15 mouse cellular contexts compared by ENCODE assay signal in the genomic region with DNA sequence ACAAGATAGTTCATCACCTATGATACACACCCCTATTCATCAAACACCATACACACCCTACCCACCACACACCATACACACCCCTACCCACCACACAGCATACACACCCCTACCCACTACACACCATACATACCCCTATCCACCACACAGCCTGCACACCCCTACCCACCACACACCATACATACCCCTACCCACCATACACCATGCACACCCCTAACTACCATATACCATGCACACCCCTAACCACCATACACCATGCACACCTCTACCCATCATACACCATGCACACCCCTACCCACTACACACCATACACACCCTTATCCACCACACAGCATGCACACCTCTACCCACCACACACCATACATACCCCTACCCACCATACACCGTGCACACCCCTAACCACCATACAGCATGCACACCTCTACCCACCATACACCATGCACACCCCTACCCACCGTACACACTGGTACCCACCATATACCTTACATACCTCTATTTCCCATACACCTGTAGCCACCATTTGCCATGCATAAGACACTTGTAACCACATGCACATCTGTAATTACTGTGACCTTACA. TPM values are rescaled to one million over a fixed set of nuclear protein-coding genes. Genes with fewer than 3 reads are reported as not detected.
A peak's percentile ranks its signal among the peaks of the same experiment; 100 is the strongest.
DNase-seq lines count a peak whose midpoint lies in the region; ATAC-seq lines count a peak whose summit lies in the region.
"Had no signal": no experiment of that assay in that cellular context is flagged by ENCODE, and none has a peak within 500 bp of the region (broad histone marks: within the 10 kb centered on the region; RNA-seq: fewer than 3 reads in every experiment).

No protein-coding gene starts in this region.

- no peak for DNase-seq in embryonic facial prominence, embryonic 11.5 days (ENCODE audit: low spot score)
- DNase-seq in embryonic facial prominence, embryonic 10.5 days (ENCODE audit: low spot score), result no peak
- no peak for DNase-seq in kidney, adult 8-10 months
- DNase-seq in midbrain, embryonic 14.5 days, result no peak
- no peak for DNase-seq in ovary, postnatal 10 days (ENCODE audit: low spot score)
- DNase-seq in gastrocnemius, postnatal 14 days, result no peak
- DNase-seq: cerebellum, adult 9-10 months; kidney, postnatal 25 days; thymus, postnatal 25 days had no signal

- no peaks in the 10 kb centered on the region for H3K27me3 ChIP-seq in embryonic facial prominence, embryonic 11.5 days (ENCODE audit: control insufficient read depth, insufficient read depth, low read length)
- H3K27me3 ChIP-seq in embryonic facial prominence, embryonic 10.5 days (replicated peaks; ENCODE audit: low read depth, poor library complexity, severe bottlenecking), result no peaks in the 10 kb centered on the region
- no peaks in the 10 kb centered on the region for H3K27me3 ChIP-seq in kidney, embryonic 16.5 days (ENCODE audit: insufficient read depth, low read length)
- no peaks in the 10 kb centered on the region for H3K27me3 ChIP-seq in embryonic facial prominence, embryonic 12.5 days
- no peaks in the 10 kb centered on the region for H3K27me3 ChIP-seq in midbrain, embryonic 14.5 days (ENCODE audit: control insufficient read depth, insufficient read depth, low read length)
- H3K27me3 ChIP-seq: liver, embryonic 15.5 days had no signal

- H3K36me3 ChIP-seq in embryonic facial prominence, embryonic 11.5 days (replicated peaks; ENCODE audit: control insufficient read depth, insufficient read depth, low read depth, low read length), result no peaks in the 10 kb centered on the region
- H3K36me3 ChIP-seq in embryonic facial prominence, embryonic 10.5 days (replicated peaks), result no peaks in the 10 kb centered on the region
- no peaks in the 10 kb centered on the region for H3K36me3 ChIP-seq in kidney, embryonic 16.5 days (ENCODE audit: insufficient read depth, low read length)
- H3K36me3 ChIP-seq in embryonic facial prominence, embryonic 12.5 days, result no peaks in the 10 kb centered on the region
- H3K36me3 ChIP-seq in midbrain, embryonic 14.5 days (ENCODE audit: control insufficient read depth, insufficient read depth, low read length), result no peaks in the 10 kb centered on the region
- H3K36me3 ChIP-seq: liver, embryonic 15.5 days had no signal

- ATAC-seq in embryonic facial prominence, embryonic 11.5 days (replicated peaks; ENCODE audit: insufficient number of reproducible peaks, low FRiP score, low TSS enrichment, low read depth), result peak; percentile 55; the same call in 1 of the 2 replicates
- ATAC-seq in kidney, embryonic 16.5 days (ENCODE audit: low FRiP score, low TSS enrichment), result peak; percentile 69; the same call in 1 of the 2 replicates
- ATAC-seq in embryonic facial prominence, embryonic 12.5 days (ENCODE audit: insufficient number of reproducible peaks, insufficient read depth, low FRiP score, low TSS enrichment), result peak; percentile 58; the same call in 1 of the 2 replicates
- 0 out of 2 replicates have a peak, but pooled peaks have one; percentile 32 for ATAC-seq in midbrain, embryonic 14.5 days (ENCODE audit: low FRiP score, low TSS enrichment)
- ATAC-seq: intestine, postnatal 0 days; Patski had no signal

- intact Hi-C loops in gastrocnemius, postnatal 14 days (cut with DNase I; ENCODE audit: low total_unique reads), result no loop called here

- H3K9ac ChIP-seq in embryonic facial prominence, embryonic 11.5 days (replicated peaks; ENCODE audit: low read length), result no peak overlapping the region
- no peak overlapping the region for H3K9ac ChIP-seq in kidney, embryonic 16.5 days (replicated peaks; ENCODE audit: low read length)
- no peak overlapping the region for H3K9ac ChIP-seq in embryonic facial prominence, embryonic 12.5 days
- no peak overlapping the region for H3K9ac ChIP-seq in midbrain, embryonic 14.5 days (replicated peaks; ENCODE audit: low read length)
- H3K9ac ChIP-seq: liver, embryonic 15.5 days had no signal

- no peak overlapping the region for H3K27ac ChIP-seq in embryonic facial prominence, embryonic 11.5 days (replicated peaks; ENCODE audit: low read depth, low read length)
- no peak overlapping the region for H3K27ac ChIP-seq in embryonic facial prominence, embryonic 10.5 days (replicated peaks)
- no peak overlapping the region for H3K27ac ChIP-seq in kidney, embryonic 16.5 days (ENCODE audit: low read length)
- H3K27ac ChIP-seq in embryonic facial prominence, embryonic 12.5 days, result no peak overlapping the region
- H3K27ac ChIP-seq in midbrain, embryonic 14.5 days (replicated peaks; ENCODE audit: low read depth, low read length), result no peak overlapping the region
- H3K27ac ChIP-seq: liver, embryonic 15.5 days had no signal

- H3K4me3 ChIP-seq in embryonic facial prominence, embryonic 11.5 days (ENCODE audit: low read depth, low read length), result no peak overlapping the region
- H3K4me3 ChIP-seq in embryonic facial prominence, embryonic 10.5 days, result no peak overlapping the region
- H3K4me3 ChIP-seq in kidney, embryonic 16.5 days (ENCODE audit: low read length), result no peak overlapping the region
- no peak overlapping the region for H3K4me3 ChIP-seq in embryonic facial prominence, embryonic 12.5 days
- H3K4me3 ChIP-seq in midbrain, embryonic 14.5 days (replicated peaks; ENCODE audit: low read depth, low read length), result no peak overlapping the region
- H3K4me3 ChIP-seq: liver, embryonic 15.5 days; myocyte had no signal

- WGBS in embryonic facial prominence, embryonic 11.5 days, result 98% methylated on average over 2 of the region's 2 CpGs
- 96% methylated on average over 2 of the region's 2 CpGs for WGBS in embryonic facial prominence, embryonic 10.5 days
- 94% methylated on average over 2 of the region's 2 CpGs for WGBS in kidney, embryonic 16.5 days
- 95% methylated on average over 2 of the region's 2 CpGs for WGBS in embryonic facial prominence, embryonic 12.5 days
- 95% methylated on average over 2 of the region's 2 CpGs for WGBS in midbrain, embryonic 14.5 days

- no peaks in the 10 kb centered on the region for H3K4me1 ChIP-seq in embryonic facial prominence, embryonic 11.5 days (ENCODE audit: control insufficient read depth, insufficient read depth, low read length)
- no peaks in the 10 kb centered on the region for H3K4me1 ChIP-seq in embryonic facial prominence, embryonic 10.5 days
- H3K4me1 ChIP-seq in kidney, embryonic 16.5 days (ENCODE audit: insufficient read depth, low read length), result no peaks in the 10 kb centered on the region
- no peaks in the 10 kb centered on the region for H3K4me1 ChIP-seq in embryonic facial prominence, embryonic 12.5 days
- no peaks in the 10 kb centered on the region for H3K4me1 ChIP-seq in midbrain, embryonic 14.5 days (ENCODE audit: control insufficient read depth, insufficient read depth, low read length)
- H3K4me1 ChIP-seq: liver, embryonic 15.5 days had no signal

- H3K4me2 ChIP-seq in embryonic facial prominence, embryonic 11.5 days (ENCODE audit: low read depth, low read length), result no peak overlapping the region
- no peak overlapping the region for H3K4me2 ChIP-seq in kidney, embryonic 16.5 days (replicated peaks; ENCODE audit: low read depth, low read length)
- no peak overlapping the region for H3K4me2 ChIP-seq in embryonic facial prominence, embryonic 12.5 days (replicated peaks)
- H3K4me2 ChIP-seq in midbrain, embryonic 14.5 days (ENCODE audit: low read length), result no peak overlapping the region
- H3K4me2 ChIP-seq: liver, embryonic 15.5 days had no signal

- no peaks in the 10 kb centered on the region for H3K9me3 ChIP-seq in embryonic facial prominence, embryonic 11.5 days (replicated peaks; ENCODE audit: control insufficient read depth, low read length)
- H3K9me3 ChIP-seq in embryonic facial prominence, embryonic 10.5 days, result no peaks in the 10 kb centered on the region
- no peaks in the 10 kb centered on the region for H3K9me3 ChIP-seq in kidney, embryonic 16.5 days (ENCODE audit: low read length)
- H3K9me3 ChIP-seq in embryonic facial prominence, embryonic 12.5 days, result no peaks in the 10 kb centered on the region
- no peaks in the 10 kb centered on the region for H3K9me3 ChIP-seq in midbrain, embryonic 14.5 days (ENCODE audit: control insufficient read depth, low read length)
- H3K9me3 ChIP-seq: liver, embryonic 15.5 days had no signal

RNA-seq across cellular contexts. Expression of a gene that starts 24.6 kb away (rescaled TPM):
- 158 and 171 TPM in 2 replicates for polyA plus RNA-seq in embryonic facial prominence, embryonic 11.5 days (2014; fragmentation: Nextera tagmentation; extraction: Ambion mirVana)
- polyA plus RNA-seq in embryonic facial prominence, embryonic 10.5 days (2016; fragmentation: Nextera tagmentation; extraction: Ambion mirVana), result 142 and 149 TPM in 2 replicates
- 162 and 182 TPM in 2 replicates for polyA plus RNA-seq in kidney, embryonic 16.5 days (2015; fragmentation: Nextera tagmentation; extraction: Ambion mirVana)
- polyA plus RNA-seq in embryonic facial prominence, embryonic 12.5 days (2016; fragmentation: Nextera tagmentation; extraction: Ambion mirVana), result 177 and 182 TPM in 2 replicates
- polyA plus RNA-seq in midbrain, embryonic 14.5 days (2014; fragmentation: Nextera tagmentation; extraction: Ambion mirVana), result 191 and 211 TPM in 2 replicates
- total RNA-seq in gastrocnemius, postnatal 14 days (2021), result 10 to 100 TPM; 54.4 to 56.6 TPM

RNA-seq across cellular contexts. Expression of a gene that starts 51.9 kb away (rescaled TPM):
- polyA plus RNA-seq in embryonic facial prominence, embryonic 11.5 days (2014; fragmentation: Nextera tagmentation; extraction: Ambion mirVana), result not detected in 2 replicates
- not detected in 2 replicates for polyA plus RNA-seq in embryonic facial prominence, embryonic 10.5 days (2016; fragmentation: Nextera tagmentation; extraction: Ambion mirVana)
- 0.09 and 0.10 TPM in 2 replicates for polyA plus RNA-seq in kidney, embryonic 16.5 days (2015; fragmentation: Nextera tagmentation; extraction: Ambion mirVana)
- 0.05 and 0.13 TPM in 2 replicates for polyA plus RNA-seq in embryonic facial prominence, embryonic 12.5 days (2016; fragmentation: Nextera tagmentation; extraction: Ambion mirVana)
- polyA plus RNA-seq in midbrain, embryonic 14.5 days (2014; fragmentation: Nextera tagmentation; extraction: Ambion mirVana), result 1.00 and 1.1 TPM in 2 replicates
- under 1 TPM; 0.47 to 0.53 TPM for total RNA-seq in gastrocnemius, postnatal 14 days (2021)
- polyA plus RNA-seq: liver, embryonic 15.5 days had no signal
